Mouse (Mus musculus): ENCODE measurements around the gene D3Ertd254e.

DNA sequence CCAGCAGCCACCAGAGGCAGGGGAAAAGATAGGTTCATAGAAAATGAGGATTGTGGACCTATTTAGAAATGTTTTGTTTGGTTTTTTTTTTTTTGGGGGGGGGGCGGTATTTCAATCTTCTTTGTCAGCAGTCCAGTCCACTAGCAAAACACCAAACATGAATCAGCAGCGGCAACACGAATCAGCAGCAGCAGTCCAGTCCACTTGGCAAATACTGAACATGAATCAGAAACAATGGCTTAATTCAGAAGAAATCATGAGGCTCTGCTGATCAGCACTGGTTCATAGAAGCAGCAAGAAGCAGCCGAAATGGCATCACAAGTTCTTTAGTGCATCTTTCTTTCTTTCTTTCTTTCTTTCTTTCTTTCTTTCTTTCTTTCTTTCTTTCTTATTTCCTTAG is 34.7 kb upstream of the D3Ertd254e start:
- TF ChIP-seq CTCF (conservative IDR thresholded peaks at IDR 0.05; ENCODE audit: insufficient read depth, insufficient read length, low read depth, low read length) (no peak), POLR2A (IDR thresholded peaks at IDR 0.05; ENCODE audit: low read depth, low read length) (no peak)
